Mouse (Mus musculus) heart, adult 2 months (tissue): Measurements from ENCODE around the gene Ttc39a. TPM values are rescaled to one million over a fixed set of nuclear protein-coding genes. Genes with fewer than 3 reads are reported as not detected.

Experiments used
- DNase-seq, 2 experiments: peaks; one replicate each; pipeline ENCODE4 v3.0.0; 2021
- H3K27ac ChIP-seq: fragments of 200-600 bp; 2 replicates; pipeline ENCODE4 v1.8.1; 2022
- H3K27me3 ChIP-seq: fragments of 200-500 bp; 2 replicates; pipeline ENCODE4 v1.6.1; 2012; ENCODE audit warnings: mild to moderate bottlenecking, low read length, inconsistent platforms, mixed read lengths; ENCODE audit not compliant: control insufficient read depth, insufficient read depth
- H3K36me3 ChIP-seq: fragments of 200-500 bp; 2 replicates; pipeline ENCODE4 v1.6.1; 2012; ENCODE audit warnings: low read length, inconsistent platforms; ENCODE audit not compliant: control insufficient read depth, insufficient read depth
- H3K4me1 ChIP-seq: fragments of 200-500 bp; 2 replicates; pipeline ENCODE4 v1.6.1; 2011; ENCODE audit warnings: low read length; ENCODE audit not compliant: control insufficient read depth, insufficient read depth
- H3K4me3 ChIP-seq: fragments of 200-600 bp; 2 replicates; pipeline ENCODE4 v1.8.1; 2022
- H3K79me2 ChIP-seq: fragments of 200-500 bp; replicated peaks from 2 replicates; pipeline ENCODE4 v1.6.1; 2012; ENCODE audit warnings: mild to moderate bottlenecking, inconsistent platforms, low read length, moderate library complexity, mixed read lengths; ENCODE audit not compliant: control insufficient read depth, insufficient read depth
- H3K9ac ChIP-seq: fragments of 200-500 bp; 2 replicates; pipeline ENCODE4 v1.6.1; 2012; ENCODE audit warnings: low read depth, mild to moderate bottlenecking, control low read depth, inconsistent platforms, low read length, mixed read lengths
- CTCF ChIP-seq: fragments of 200-600 bp; IDR thresholded peaks from 2 replicates; pipeline ENCODE4 v1.8.1; 2022; ENCODE audit warnings: antibody characterized with exemption, mild to moderate bottlenecking, moderate library complexity
- EP300 ChIP-seq: fragments of 200-500 bp; IDR thresholded peaks from 2 replicates; pipeline ENCODE4 v1.6.1; 2011; ENCODE audit warnings: low read depth, low read length, control low read depth; ENCODE audit not compliant: insufficient read depth
- POLR2A ChIP-seq: fragments of 200-500 bp; IDR thresholded peaks from 2 replicates; pipeline ENCODE4 v1.6.1; 2011; ENCODE audit warnings: mild to moderate bottlenecking, low read depth, low read length, control low read depth; ENCODE audit not compliant: insufficient read depth
- whole genome bisulfite sequencing: fragments of 180-500 bp; shearing (Covaris S2); methylation state at CpG from one replicate; pipeline ENCODE4 v1.1.7; 2018; 5-methylcytosine and 5-hydroxymethylcytosine counted together
- intact Hi-C: fragments of 180-260 bp; cut with DNase I; formaldehyde crosslinking; loops from one replicate; pipeline ENCODE4 v1.15.1; 2025
- polyA plus RNA-seq: library from polyadenylated mRNA; depleted of rRNA; stranded (reverse); fragments of >200 nt; gene quantifications from 2 replicates; pipeline ENCODE4 v1.2.3, GENCODE M21; 2012
- total RNA-seq, 2 experiments: library from RNA; stranded (reverse); gene quantifications; 2 replicates each; pipeline ENCODE4 v1.2.3; 2021

Gene Ttc39a
- total and polyA plus RNA-seq, 3 experiments: 1.6 to 2.7 (median 2.4) TPM

- H3K4me3 ChIP-seq: no peak overlapping the region
- no peaks in the 10 kb centered on the region for H3K27me3 ChIP-seq
- H3K9ac ChIP-seq: no peak overlapping the region
- peak; percentile 65 to 76 for DNase-seq
- no peak overlapping the region for H3K27ac ChIP-seq
- no peaks in the 10 kb centered on the region for H3K36me3 ChIP-seq
- TF ChIP-seq CTCF (no peak; the same call in 1 of the 2 replicates), EP300 (no peak)
- H3K79me2 ChIP-seq: no peaks in the 10 kb centered on the region
- peaks cover 2% of the 10 kb centered on the region for H3K4me1 ChIP-seq
- intact Hi-C loops: loop anchor here (1.0 to 5.0 kb wide), 3 partner anchors 38 to 289 kb away; no protein-coding TSS in a partner anchor
- 53% methylated on average over 9 of the region's 9 CpGs for WGBS
Observed at GRCm38 (mm10) chr4:109437913-109438878, 31.8 kb downstream of the Ttc39a start.

GRCm38 (mm10) chr4:109439101-109439500 lies 32.7 kb downstream of the Ttc39a start:
- DNase-seq: peak in 1 of 2 experiments; percentile 13
- intact Hi-C loops: loop anchor here (2.0 to 5.0 kb wide), 2 partner anchors 66 to 288 kb away; no protein-coding TSS in a partner anchor
- H3K4me3 ChIP-seq: no peak overlapping the region
- no peak overlapping the region for H3K9ac ChIP-seq
- H3K36me3 ChIP-seq: no peaks in the 10 kb centered on the region
- WGBS: 70% methylated on average over 8 of the region's 8 CpGs
- no peak overlapping the region for H3K27ac ChIP-seq
- H3K79me2 ChIP-seq: no peaks in the 10 kb centered on the region
- peaks cover 2% of the 10 kb centered on the region for H3K4me1 ChIP-seq
- peak; percentile 14 for TF ChIP-seq CTCF
- no peak for TF ChIP-seq POLR2A
- TF ChIP-seq EP300: no peak
- H3K27me3 ChIP-seq: no peaks in the 10 kb centered on the region

DNA sequence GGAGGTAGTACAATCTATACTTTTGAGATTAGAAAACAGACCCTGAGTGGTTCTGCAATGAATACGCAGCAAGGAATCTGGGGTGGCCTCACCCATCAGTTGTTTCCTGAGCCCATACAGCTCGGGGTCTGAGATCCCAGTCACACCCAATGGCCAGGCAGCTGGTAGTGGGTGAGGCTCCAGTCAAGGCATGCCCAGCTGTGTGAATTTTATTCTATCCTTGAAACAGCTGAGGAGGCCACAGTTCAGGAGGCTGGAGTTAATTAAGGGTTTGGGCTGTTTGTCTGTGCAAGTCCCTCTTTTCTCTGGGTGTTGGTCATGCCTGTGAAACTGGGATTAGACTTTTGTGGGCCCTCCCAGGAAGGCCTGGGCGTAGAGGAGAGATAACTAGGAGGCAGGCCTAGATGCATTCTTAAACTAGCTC lies 33.4 kb downstream of the Ttc39a start:
- Histone ChIP-seq H3K27ac (no peak overlapping the region), H3K36me3 (no peaks in the 10 kb centered on the region), H3K4me1 (peaks cover 3% of the 10 kb centered on the region), H3K9ac (no peak overlapping the region), H3K27me3 (no peaks in the 10 kb centered on the region), H3K79me2 (no peaks in the 10 kb centered on the region), H3K4me3 (no peak overlapping the region)
- peak; percentile 18 to 23 for DNase-seq
- intact Hi-C loops: loop anchor here (2.0 to 5.0 kb wide), 2 partner anchors 65 to 287 kb away; no protein-coding TSS in a partner anchor
- no peak for TF ChIP-seq POLR2A
- TF ChIP-seq EP300: no peak
- no peak for TF ChIP-seq CTCF
- WGBS: 47% methylated on average over 3 of the region's 3 CpGs

GRCm38 (mm10) chr4:109440381-109440780 lies 34.0 kb downstream of the Ttc39a start:
- Histone ChIP-seq H3K27me3 (no peaks in the 10 kb centered on the region), H3K4me3 (no peak overlapping the region), H3K9ac (no peak overlapping the region), H3K36me3 (peaks cover 2% of the 10 kb centered on the region; the same call in 1 of the 2 replicates), H3K4me1 (peaks cover 7% of the 10 kb centered on the region), H3K79me2 (no peaks in the 10 kb centered on the region), H3K27ac (no peak overlapping the region)
- WGBS: 92% methylated on average over 5 of the region's 5 CpGs
- DNase-seq: peak in 1 of 2 experiments; percentile 12
- TF ChIP-seq POLR2A (no peak), CTCF (no peak), EP300 (no peak)
- intact Hi-C loops: no loop called here

- WGBS: 90% methylated on average over 3 of the region's 3 CpGs
- Histone ChIP-seq H3K79me2 (no peaks in the 10 kb centered on the region), H3K27ac (no peak overlapping the region), H3K4me3 (no peak overlapping the region), H3K9ac (no peak overlapping the region), H3K27me3 (no peaks in the 10 kb centered on the region), H3K4me1 (peaks cover 7% of the 10 kb centered on the region), H3K36me3 (peaks cover 6% of the 10 kb centered on the region)
- intact Hi-C loops: no loop called here
- TF ChIP-seq POLR2A (no peak), CTCF (no peak)
- DNase-seq: no peak
Observed at GRCm38 (mm10) chr4:109441000-109441399, 34.6 kb downstream of the Ttc39a start.

DNA sequence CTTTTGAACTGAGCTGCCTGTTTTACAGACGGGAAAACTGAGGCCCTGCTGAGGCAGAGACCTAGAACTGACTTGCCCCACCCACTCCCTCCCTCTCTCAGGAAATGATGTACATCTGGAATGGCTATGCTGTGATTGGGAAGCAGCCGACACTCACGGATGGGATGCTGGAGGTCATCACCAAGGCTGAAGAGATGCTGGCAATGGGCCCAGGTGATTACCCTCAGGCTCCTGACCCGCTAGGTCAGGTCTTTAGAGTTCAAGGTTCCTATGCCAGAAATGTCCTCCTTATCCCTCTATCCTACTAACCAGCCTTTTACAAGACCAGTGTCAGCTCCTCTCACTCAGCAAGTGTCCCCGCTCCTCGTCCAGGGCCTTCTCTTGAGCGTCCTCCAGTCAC lies 35.7 kb downstream of the Ttc39a start:
- Histone ChIP-seq H3K4me1 (peaks cover 7% of the 10 kb centered on the region), H3K27me3 (no peaks in the 10 kb centered on the region), H3K27ac (no peak overlapping the region), H3K4me3 (no peak overlapping the region), H3K36me3 (peaks cover 8% of the 10 kb centered on the region), H3K79me2 (no peaks in the 10 kb centered on the region), H3K9ac (no peak overlapping the region)
- WGBS: 63% methylated on average over 7 of the region's 7 CpGs
- no peak for TF ChIP-seq CTCF
- no peak for TF ChIP-seq EP300
- TF ChIP-seq POLR2A: no peak
- intact Hi-C loops: no loop called here
- peak in 1 of 2 experiments; percentile 19 for DNase-seq
